Mouse (Mus musculus) cerebellum, postnatal 25 days (tissue): ENCODE measurements at regions not wholly inside any gene's neighbourhood (a gene's known extent, or its start where the extent isn't known, plus 50 kb on each side); places are given as distances from the start of the nearest gene placed in this dataset.

ENCODE experiments used
- DNase-seq, 2 experiments: peaks; one replicate each; pipeline ENCODE4 v3.0.0; 2021; ENCODE audit warnings: mixed read lengths in 2 of 2

- DNase-seq: no peak
Observed at GRCm38 (mm10) chr10:17288231-17288630, 434.8 kb upstream of the Cited2 start.

DNA sequence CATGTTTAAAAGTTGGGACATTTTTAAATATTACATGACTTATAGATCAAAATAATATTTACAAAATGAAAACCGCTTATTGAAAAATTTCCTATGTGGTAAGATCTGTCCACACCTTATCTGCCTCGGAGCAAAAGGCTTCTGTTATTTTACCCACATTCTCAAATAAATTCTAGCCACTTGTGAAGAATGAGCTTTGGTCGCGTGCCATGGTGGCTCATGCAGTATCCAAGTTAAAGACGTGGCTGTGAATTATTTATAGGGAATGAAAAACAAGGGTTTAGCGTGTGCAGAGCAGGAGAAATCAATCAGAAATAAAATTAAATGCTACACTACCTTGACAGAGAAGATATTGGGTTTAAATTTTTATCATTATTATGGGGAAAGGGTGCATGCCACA is 430.7 kb upstream of the Cited2 start:
- no peak for DNase-seq

- no peak for DNase-seq
Observed at GRCm38 (mm10) chr10:17294440-17294839, 428.6 kb upstream of the Cited2 start.

GRCm38 (mm10) chr10:17295157-17295556 is 427.9 kb upstream of the Cited2 start:
- no peak for DNase-seq

GRCm38 (mm10) chr10:17299600-17299999 is 423.4 kb upstream of the Cited2 start:
- DNase-seq: no peak

DNA sequence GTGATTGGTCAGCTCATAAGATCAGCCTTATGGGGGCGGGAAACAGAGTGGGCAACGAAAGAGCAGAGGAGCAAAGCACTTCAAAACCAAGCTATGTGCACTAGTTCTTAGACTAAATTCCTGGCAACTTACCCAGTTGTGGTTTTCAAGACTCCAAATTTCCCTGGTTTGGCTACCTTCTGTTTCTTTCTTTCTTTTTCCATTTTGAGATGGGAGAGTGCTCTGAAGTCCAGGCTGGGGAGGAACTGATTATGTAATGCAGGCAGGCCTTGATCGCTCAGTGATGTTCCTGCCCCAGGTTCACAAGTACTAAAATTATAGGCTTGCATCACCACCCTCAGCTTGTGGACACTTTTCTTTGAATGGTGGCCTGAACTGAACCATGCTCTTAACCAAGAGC is 396.3 kb upstream of the Cited2 start:
- DNase-seq: no peak

DNA sequence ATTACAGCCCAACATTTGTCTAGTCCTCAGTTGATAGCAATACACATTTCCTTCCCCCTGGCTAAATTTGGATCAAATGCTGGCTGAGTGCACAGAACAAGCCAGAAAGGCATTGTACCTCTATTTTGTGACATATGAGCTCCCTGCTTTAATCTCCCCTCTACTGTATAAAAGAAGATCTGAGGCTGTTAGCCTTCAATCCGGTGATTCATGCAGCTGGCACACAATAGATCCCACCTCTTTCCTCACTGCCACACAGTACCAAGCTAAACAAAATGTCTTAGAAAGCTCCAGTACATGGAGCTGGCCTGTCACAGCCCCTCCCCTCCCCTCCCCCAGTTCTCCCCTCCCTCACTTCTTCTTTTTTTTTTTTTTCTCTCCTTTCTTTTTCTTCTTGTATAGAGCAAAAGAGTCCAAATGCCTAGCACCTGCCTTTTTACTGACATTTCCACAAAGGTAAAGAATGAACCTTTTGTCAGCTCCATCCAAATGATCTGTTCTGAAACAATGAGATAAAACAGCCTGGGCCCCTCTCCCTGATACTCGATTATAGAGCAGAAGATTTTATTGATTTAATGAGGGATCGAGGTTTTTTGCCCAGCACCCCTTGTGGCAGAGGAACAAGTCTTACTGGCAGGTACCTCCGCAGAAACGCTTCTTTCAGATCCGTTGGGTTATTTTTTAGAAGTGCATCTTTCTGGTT is 392.0 kb upstream of the Cited2 start:
- DNase-seq: peak; percentile 33 to 44

DNA sequence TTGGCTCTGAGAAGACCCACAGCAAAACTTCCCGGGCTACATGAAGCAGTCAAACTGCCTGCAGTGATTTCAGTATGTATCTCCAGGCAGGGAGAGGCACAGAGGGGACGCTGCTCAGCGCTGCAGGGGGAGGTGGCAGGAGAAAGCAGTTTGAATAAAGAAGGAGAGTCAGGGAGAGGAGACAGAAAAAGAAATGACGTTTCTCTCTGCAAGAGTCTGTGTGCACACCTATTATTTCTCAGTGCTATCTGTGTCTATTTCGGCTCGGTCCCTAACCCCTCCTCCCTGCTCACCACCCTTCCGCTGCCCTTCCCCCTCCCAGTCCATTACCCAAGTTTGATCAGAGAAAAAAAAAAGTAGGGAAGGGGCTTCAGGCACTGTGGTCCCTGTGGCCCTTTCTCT is 391.4 kb upstream of the Cited2 start:
- peak; percentile 69 to 70 for DNase-seq

- peak; percentile 30 to 57 for DNase-seq
Observed at GRCm38 (mm10) chr10:17332025-17332767, 390.8 kb upstream of the Cited2 start.

DNA sequence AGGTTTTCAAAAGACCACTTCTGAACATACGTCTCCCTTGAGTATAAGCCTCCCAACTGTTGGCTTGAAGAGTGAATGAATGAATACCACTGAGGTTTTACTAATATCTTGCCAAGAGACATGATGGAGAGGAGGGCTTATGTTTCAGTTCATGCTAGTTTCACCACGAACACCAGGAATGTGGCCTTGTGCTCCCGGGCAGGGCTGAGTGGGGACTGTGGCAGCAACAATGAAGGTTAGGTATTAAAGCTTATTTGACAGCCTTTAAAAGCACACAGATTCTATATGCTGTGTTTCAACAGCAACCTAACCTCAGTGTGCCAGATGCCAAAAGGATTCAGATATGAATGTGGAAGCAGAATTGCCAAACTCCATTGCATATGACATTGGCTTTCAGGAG is 390.0 kb upstream of the Cited2 start:
- DNase-seq: no peak

DNA sequence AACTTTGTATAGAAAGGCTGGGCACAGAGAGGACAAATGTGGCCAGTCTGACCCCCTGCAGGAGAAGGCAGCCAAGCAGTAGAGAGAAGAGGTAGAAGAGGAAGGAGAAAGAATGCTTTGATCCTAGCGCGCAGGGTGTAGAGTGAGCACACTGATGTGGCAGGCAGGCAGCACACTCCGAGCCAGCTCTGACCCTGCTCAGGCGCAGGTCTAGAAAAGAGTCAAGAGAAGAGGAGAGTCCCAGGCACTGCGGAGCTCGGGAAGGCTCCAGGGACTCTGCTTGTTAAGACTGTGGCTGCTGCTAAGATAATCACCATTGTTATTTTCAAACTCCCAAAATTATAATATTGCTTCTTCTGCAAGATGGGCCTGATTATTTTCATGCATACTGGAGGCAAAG is 389.3 kb upstream of the Cited2 start:
- DNase-seq: peak in 1 of 2 experiments; percentile 12

DNA sequence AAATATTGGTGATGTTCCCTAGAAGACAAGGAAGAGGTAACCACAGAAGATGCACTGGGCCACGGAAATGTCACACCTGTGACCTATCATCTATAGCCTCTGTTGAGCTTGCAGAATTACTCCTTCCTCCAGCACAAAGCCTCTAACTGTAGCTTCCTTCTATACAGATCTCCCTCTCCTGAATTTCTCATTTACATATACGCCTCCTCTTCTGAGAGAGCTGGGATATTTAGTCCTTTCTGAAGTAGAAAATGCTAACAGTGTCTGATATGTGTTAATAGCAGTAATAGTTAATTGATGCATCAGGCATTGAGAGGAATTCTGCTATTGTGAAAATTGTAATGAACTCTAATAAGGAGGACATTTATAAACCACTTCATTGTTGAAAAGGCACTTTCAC is 385.8 kb upstream of the Cited2 start:
- no peak for DNase-seq

- DNase-seq: no peak
Observed at GRCm38 (mm10) chr10:17343829-17344228, 379.2 kb upstream of the Cited2 start.

GRCm38 (mm10) chr10:17352202-17352994 is 370.6 kb upstream of the Cited2 start:
- no peak for DNase-seq

DNA sequence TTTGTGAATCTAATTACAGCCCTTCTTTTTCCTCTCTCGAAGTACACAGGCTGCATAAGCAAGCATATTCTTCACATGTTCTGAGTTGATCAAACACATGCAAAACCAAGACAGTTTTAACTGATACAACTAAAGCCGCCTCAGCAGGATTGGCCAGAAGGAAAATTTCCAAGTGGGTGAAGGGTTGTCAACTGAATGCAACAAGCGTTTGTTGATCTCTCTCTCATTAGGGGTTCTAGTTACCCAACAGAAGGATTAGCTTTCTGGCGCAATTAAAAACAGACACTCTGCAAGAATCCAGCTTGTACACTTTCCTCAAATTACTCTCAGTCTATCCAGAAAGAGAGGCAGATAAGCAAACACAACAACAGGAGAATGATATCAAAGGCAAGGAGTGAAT is 367.5 kb upstream of the Cited2 start:
- no peak for DNase-seq

GRCm38 (mm10) chr10:17356041-17356440 is 367.0 kb upstream of the Cited2 start:
- no peak for DNase-seq

- DNase-seq: no peak
Observed at GRCm38 (mm10) chr10:17362643-17363042, 360.4 kb upstream of the Cited2 start.

DNA sequence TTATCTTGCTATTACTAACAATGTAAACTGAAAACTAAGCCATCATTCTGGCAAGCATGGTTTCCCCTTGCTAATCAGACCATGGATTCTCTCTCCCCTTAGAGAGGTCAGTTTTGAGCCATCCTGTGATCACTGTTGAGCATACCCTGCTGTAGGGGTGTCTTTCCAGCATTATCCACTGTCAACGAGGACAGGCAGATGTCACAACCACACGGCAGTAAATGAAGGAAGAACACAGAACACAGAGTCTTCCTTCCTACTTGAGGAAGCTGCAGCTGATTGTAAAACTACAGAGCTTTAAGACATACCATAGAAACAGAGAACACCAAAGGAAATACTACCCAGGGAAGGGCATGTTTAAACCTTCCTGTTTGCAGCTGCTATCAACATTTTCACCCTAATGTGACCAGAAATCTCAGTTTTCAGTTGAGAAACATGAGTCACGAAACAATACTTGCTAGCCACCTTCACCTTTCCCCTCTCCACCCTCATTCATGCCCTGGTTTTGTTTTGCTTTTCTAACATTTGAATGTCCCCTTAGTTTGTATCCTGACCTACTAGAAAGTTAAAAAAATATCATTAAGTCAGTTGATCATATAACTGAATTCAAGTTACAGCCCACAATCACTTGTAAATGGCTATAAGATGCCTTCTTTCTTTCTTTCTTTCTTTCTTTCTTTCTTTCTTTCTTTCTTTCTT is 356.8 kb upstream of the Cited2 start:
- DNase-seq: no peak

- peak; percentile 24 to 33 for DNase-seq
Observed at GRCm38 (mm10) chr10:17367026-17367425, 356.0 kb upstream of the Cited2 start.

DNA sequence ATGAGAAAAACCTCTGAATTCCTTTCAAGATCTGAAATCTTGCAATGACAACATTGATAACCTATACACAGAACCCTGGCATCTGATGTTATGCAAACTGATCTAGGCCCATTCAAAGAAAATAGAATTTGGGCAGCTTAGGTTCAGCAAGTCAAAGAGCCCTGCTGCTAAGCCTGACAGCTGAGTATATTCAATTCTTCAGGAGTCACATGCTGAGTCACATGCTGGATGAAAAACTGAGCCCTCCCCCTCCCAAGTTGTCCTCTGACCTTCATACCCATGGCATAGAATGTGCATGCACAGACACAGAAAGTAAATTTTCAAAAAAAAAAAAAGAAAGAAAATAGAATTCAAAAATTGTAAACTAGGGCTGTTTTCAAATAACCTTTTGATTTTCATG is 355.6 kb upstream of the Cited2 start:
- peak; percentile 17 to 19 for DNase-seq

DNA sequence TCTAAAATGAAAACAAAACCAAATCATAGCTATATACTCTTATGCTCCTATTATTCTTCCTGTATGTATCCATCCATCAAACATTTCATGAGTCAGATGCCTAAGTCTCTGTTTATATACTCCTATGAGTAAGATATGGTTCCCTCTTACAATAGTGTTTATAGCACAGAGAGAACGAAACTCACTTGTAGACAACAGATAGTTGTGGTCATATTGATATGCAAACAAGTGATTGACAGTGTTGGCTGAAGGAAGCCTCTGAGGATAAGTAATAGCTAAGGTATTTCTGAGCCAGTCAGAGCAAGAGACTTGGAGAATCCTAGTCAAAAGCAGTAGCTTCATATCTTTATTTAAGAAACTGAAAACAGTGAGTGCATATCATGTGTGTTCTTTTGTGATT is 354.4 kb upstream of the Cited2 start:
- no peak for DNase-seq

DNA sequence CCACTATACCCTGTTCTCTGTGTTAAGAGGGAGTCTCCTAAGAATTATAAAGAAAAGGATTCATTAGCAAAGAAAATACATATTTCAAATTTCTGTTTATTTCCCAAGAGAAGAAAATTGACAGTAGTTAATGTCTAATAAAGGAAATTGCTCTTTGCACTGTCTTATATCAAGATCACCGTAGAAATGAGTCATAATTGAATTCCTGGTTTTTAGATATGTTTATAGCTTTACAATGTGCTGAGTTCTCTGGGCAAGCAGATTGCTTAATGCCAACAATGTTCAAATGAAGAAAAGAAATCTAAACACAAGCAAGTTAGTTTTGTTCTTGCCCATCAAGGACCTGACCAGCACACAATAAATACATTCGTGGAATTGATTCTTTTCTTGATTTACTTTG is 350.1 kb upstream of the Cited2 start:
- DNase-seq: no peak

GRCm38 (mm10) chr10:17374047-17374446 is 349.0 kb upstream of the Cited2 start:
- no peak for DNase-seq
